Mouse (Mus musculus) stomach, embryonic 15.5 days (tissue): ENCODE data around the gene Nop14. TPM values are rescaled to one million over a fixed set of nuclear protein-coding genes. Genes with fewer than 3 reads are reported as not detected.

Source experiments
- ATAC-seq: fragments of 200-750 bp; cut with Nextera tagmentation; 2 replicates; pipeline ENCODE4 v1.8.0; 2017; ENCODE audit warnings: low read depth, moderate number of reproducible peaks, moderate TSS enrichment; ENCODE audit not compliant: insufficient read depth, low FRiP score
- H3K27ac ChIP-seq: fragments of 300-500 bp; sonication (generic); 2 replicates; pipeline ENCODE4 v1.5.1; 2015; ENCODE audit warnings: mild to moderate bottlenecking, inconsistent platforms
- H3K27me3 ChIP-seq: fragments of 300-500 bp; sonication (generic); replicated peaks from 2 replicates; pipeline ENCODE4 v1.6.1; 2015; ENCODE audit warnings: inconsistent platforms
- H3K36me3 ChIP-seq: fragments of 300-500 bp; sonication (generic); 2 replicates; pipeline ENCODE4 v1.6.1; 2015; ENCODE audit warnings: inconsistent platforms
- H3K4me1 ChIP-seq: fragments of 300-500 bp; sonication (generic); 2 replicates; pipeline ENCODE4 v1.6.1; 2015; ENCODE audit warnings: inconsistent platforms
- H3K4me2 ChIP-seq: fragments of 300-500 bp; sonication (generic); 2 replicates; pipeline ENCODE4 v1.6.1; 2015; ENCODE audit warnings: mild to moderate bottlenecking, inconsistent platforms
- H3K4me3 ChIP-seq: fragments of 300-500 bp; sonication (generic); replicated peaks from 2 replicates; pipeline ENCODE4 v1.5.1; 2015; ENCODE audit warnings: inconsistent platforms
- H3K9ac ChIP-seq: fragments of 300-500 bp; sonication (generic); 2 replicates; pipeline ENCODE4 v1.6.1; 2015; ENCODE audit warnings: inconsistent platforms
- H3K9me3 ChIP-seq: fragments of 300-500 bp; sonication (generic); 2 replicates; pipeline ENCODE4 v1.6.1; 2016; ENCODE audit warnings: inconsistent platforms
- WGBS: fragments of 180-500 bp; shearing (Covaris S2); methylation state at CpG from one replicate; pipeline ENCODE4 v1.1.7; 2015; 5-methylcytosine and 5-hydroxymethylcytosine counted together
- polyA plus RNA-seq: library from polyadenylated mRNA; unstranded; fragments of >200 nt; fragmentation: Nextera tagmentation; extraction: Ambion mirVana; gene quantifications from 2 replicates; pipeline ENCODE4 v1.2.1, GENCODE M21; 2015

Gene Nop14
- 22.8 and 25.9 TPM in 2 replicates for polyA plus RNA-seq

- H3K4me3 ChIP-seq: peak within 1 kb of the TSS; percentile 72
- H3K27me3 ChIP-seq: no peaks in the 10 kb centered on the region
- H3K27ac ChIP-seq: peak within 1 kb of the TSS; percentile 84
- H3K9me3 ChIP-seq: no peaks in the 10 kb centered on the region
- peaks cover 9% of the 10 kb centered on the region for H3K36me3 ChIP-seq
- H3K9ac ChIP-seq: peak within 1 kb of the TSS; percentile 51
- ATAC-seq: peak; percentile 100
- under 1% methylated on average over 60 of the region's 60 CpGs for WGBS
- peaks cover 3% of the 10 kb centered on the region for H3K4me1 ChIP-seq
- peak within 1 kb of the TSS; percentile 73 for H3K4me2 ChIP-seq
These were observed at the start of gene Nop14, which contains the start of gene Grk4 for GRCm38 (mm10) chr5:34659686-34660590. Gene Nop14, minus strand, starts transcription at chr5:34660148. Gene Grk4, plus strand, starts transcription at chr5:34660379.

- WGBS: 89% methylated on average over 1 of the region's 1 CpGs
- H3K36me3 ChIP-seq: no peaks in the 10 kb centered on the region
These were observed 48.5 kb upstream of the Nop14 start for GRCm38 (mm10) chr5:34708436-34708835.

GRCm38 (mm10) chr5:34695521-34695920, 35.6 kb upstream of the Nop14 start:
- no peak overlapping the region for H3K27ac ChIP-seq
- H3K9ac ChIP-seq: no peak overlapping the region
- ATAC-seq: no peak
- 68% methylated on average over 5 of the region's 5 CpGs for WGBS
- H3K36me3 ChIP-seq: no peaks in the 10 kb centered on the region
- no peak overlapping the region for H3K4me3 ChIP-seq
- H3K9me3 ChIP-seq: no peaks in the 10 kb centered on the region
- H3K4me2 ChIP-seq: no peak overlapping the region
- H3K4me1 ChIP-seq: no peaks in the 10 kb centered on the region
- no peaks in the 10 kb centered on the region for H3K27me3 ChIP-seq

More at GRCm38 (mm10) chr5:34708436-34708835, 48.5 kb upstream of the Nop14 start:
- H3K27ac ChIP-seq: no peak overlapping the region
- no peak for ATAC-seq
- no peak overlapping the region for H3K4me2 ChIP-seq
- no peaks in the 10 kb centered on the region for H3K4me1 ChIP-seq
- H3K9ac ChIP-seq: no peak overlapping the region
- no peaks in the 10 kb centered on the region for H3K27me3 ChIP-seq
- no peak overlapping the region for H3K4me3 ChIP-seq
- H3K9me3 ChIP-seq: no peaks in the 10 kb centered on the region

GRCm38 (mm10) chr5:34692782-34693181, 32.8 kb upstream of the Nop14 start:
- no peaks in the 10 kb centered on the region for H3K9me3 ChIP-seq
- no peak for ATAC-seq
- WGBS: 63% methylated on average over 2 of the region's 2 CpGs
- H3K27me3 ChIP-seq: no peaks in the 10 kb centered on the region
- no peak overlapping the region for H3K27ac ChIP-seq
- H3K36me3 ChIP-seq: no peaks in the 10 kb centered on the region
- H3K9ac ChIP-seq: no peak overlapping the region
- no peak overlapping the region for H3K4me2 ChIP-seq
- no peak overlapping the region for H3K4me3 ChIP-seq
- no peaks in the 10 kb centered on the region for H3K4me1 ChIP-seq

GRCm38 (mm10) chr5:34689868-34690267, 29.9 kb upstream of the Nop14 start:
- no peaks in the 10 kb centered on the region for H3K36me3 ChIP-seq
- no peak overlapping the region for H3K4me3 ChIP-seq
- H3K4me1 ChIP-seq: no peaks in the 10 kb centered on the region
- no peaks in the 10 kb centered on the region for H3K9me3 ChIP-seq
- no peaks in the 10 kb centered on the region for H3K27me3 ChIP-seq
- ATAC-seq: no peak
- H3K4me2 ChIP-seq: no peak overlapping the region
- no peak overlapping the region for H3K27ac ChIP-seq
- no peak overlapping the region for H3K9ac ChIP-seq
- WGBS: 85% methylated on average over 1 of the region's 1 CpGs

- 82% methylated on average over 4 of the region's 4 CpGs for WGBS
- H3K9ac ChIP-seq: no peak overlapping the region
These were observed 10.3 kb upstream of the Nop14 start for GRCm38 (mm10) chr5:34670280-34670679.

GRCm38 (mm10) chr5:34669493-34669892, 9.5 kb upstream of the Nop14 start:
- no peaks in the 10 kb centered on the region for H3K9me3 ChIP-seq
- no peaks in the 10 kb centered on the region for H3K36me3 ChIP-seq
- no peak overlapping the region for H3K4me3 ChIP-seq
- H3K27me3 ChIP-seq: no peaks in the 10 kb centered on the region
- no peak overlapping the region for H3K27ac ChIP-seq
- no peak for ATAC-seq
- WGBS: 75% methylated on average over 2 of the region's 2 CpGs
- no peak overlapping the region for H3K9ac ChIP-seq
- no peak overlapping the region for H3K4me2 ChIP-seq
- no peaks in the 10 kb centered on the region for H3K4me1 ChIP-seq

More at GRCm38 (mm10) chr5:34670280-34670679, 10.3 kb upstream of the Nop14 start:
- Histone ChIP-seq H3K36me3 (no peaks in the 10 kb centered on the region), H3K9me3 (no peaks in the 10 kb centered on the region), H3K4me1 (no peaks in the 10 kb centered on the region), H3K27me3 (no peaks in the 10 kb centered on the region), H3K4me2 (no peak overlapping the region), H3K4me3 (no peak overlapping the region), H3K27ac (no peak overlapping the region)
- no peak for ATAC-seq

GRCm38 (mm10) chr5:34663231-34663630, 3.3 kb upstream of the Nop14 start:
- peaks cover 3% of the 10 kb centered on the region for H3K4me1 ChIP-seq
- H3K27me3 ChIP-seq: no peaks in the 10 kb centered on the region
- no peak for ATAC-seq
- no peak overlapping the region for H3K27ac ChIP-seq
- H3K4me2 ChIP-seq: no peak overlapping the region
- H3K4me3 ChIP-seq: no peak overlapping the region
- H3K36me3 ChIP-seq: no peaks in the 10 kb centered on the region
- no peak overlapping the region for H3K9ac ChIP-seq
- 90% methylated on average over 2 of the region's 2 CpGs for WGBS
- H3K9me3 ChIP-seq: no peaks in the 10 kb centered on the region

GRCm38 (mm10) chr5:34661909-34662308, 2.0 kb upstream of the Nop14 start:
- no peaks in the 10 kb centered on the region for H3K9me3 ChIP-seq
- peaks cover 3% of the 10 kb centered on the region for H3K4me1 ChIP-seq
- 76% methylated on average over 4 of the region's 4 CpGs for WGBS
- no peak overlapping the region for H3K9ac ChIP-seq
- no peak overlapping the region for H3K4me2 ChIP-seq
- no peaks in the 10 kb centered on the region for H3K36me3 ChIP-seq
- no peaks in the 10 kb centered on the region for H3K27me3 ChIP-seq
- no peak for ATAC-seq
- H3K4me3 ChIP-seq: peak overlapping the region; percentile 72; the same call in 1 of the 2 replicates
- no peak overlapping the region for H3K27ac ChIP-seq

GRCm38 (mm10) chr5:34660591-34661130, 713 bp upstream of the Nop14 start:
- H3K9ac ChIP-seq: peak overlapping the region; percentile 27
- under 1% methylated on average over 57 of the region's 57 CpGs for WGBS
- no peak for ATAC-seq
- H3K27me3 ChIP-seq: no peaks in the 10 kb centered on the region
- peak overlapping the region; percentile 72 for H3K4me3 ChIP-seq
- H3K27ac ChIP-seq: peak overlapping the region; percentile 84
- H3K36me3 ChIP-seq: peaks cover 5% of the 10 kb centered on the region; the same call in 1 of the 2 replicates
- H3K4me1 ChIP-seq: peaks cover 3% of the 10 kb centered on the region
- no peaks in the 10 kb centered on the region for H3K9me3 ChIP-seq
- peak overlapping the region; percentile 68 for H3K4me2 ChIP-seq

GRCm38 (mm10) chr5:34657556-34657955, 2.4 kb downstream of the Nop14 start:
- no peak overlapping the region for H3K4me2 ChIP-seq
- no peak overlapping the region for H3K9ac ChIP-seq
- peaks cover 3% of the 10 kb centered on the region for H3K4me1 ChIP-seq
- H3K27me3 ChIP-seq: no peaks in the 10 kb centered on the region
- H3K27ac ChIP-seq: no peak overlapping the region
- 87% methylated on average over 8 of the region's 8 CpGs for WGBS
- H3K4me3 ChIP-seq: no peak overlapping the region
- H3K9me3 ChIP-seq: no peaks in the 10 kb centered on the region
- H3K36me3 ChIP-seq: peaks cover 25% of the 10 kb centered on the region
- ATAC-seq: no peak

- 83% methylated on average over 9 of the region's 9 CpGs for WGBS
- H3K36me3 ChIP-seq: peaks cover 46% of the 10 kb centered on the region
These were observed 5.1 kb downstream of the Nop14 start for GRCm38 (mm10) chr5:34654881-34655280.

More at GRCm38 (mm10) chr5:34654881-34655280, 5.1 kb downstream of the Nop14 start:
- no peak overlapping the region for H3K4me2 ChIP-seq
- H3K27ac ChIP-seq: no peak overlapping the region
- H3K27me3 ChIP-seq: no peaks in the 10 kb centered on the region
- H3K9ac ChIP-seq: no peak overlapping the region
- no peak overlapping the region for H3K4me3 ChIP-seq
- no peak for ATAC-seq
- H3K4me1 ChIP-seq: peaks cover 3% of the 10 kb centered on the region
- no peaks in the 10 kb centered on the region for H3K9me3 ChIP-seq
